In the genomic region with DNA sequence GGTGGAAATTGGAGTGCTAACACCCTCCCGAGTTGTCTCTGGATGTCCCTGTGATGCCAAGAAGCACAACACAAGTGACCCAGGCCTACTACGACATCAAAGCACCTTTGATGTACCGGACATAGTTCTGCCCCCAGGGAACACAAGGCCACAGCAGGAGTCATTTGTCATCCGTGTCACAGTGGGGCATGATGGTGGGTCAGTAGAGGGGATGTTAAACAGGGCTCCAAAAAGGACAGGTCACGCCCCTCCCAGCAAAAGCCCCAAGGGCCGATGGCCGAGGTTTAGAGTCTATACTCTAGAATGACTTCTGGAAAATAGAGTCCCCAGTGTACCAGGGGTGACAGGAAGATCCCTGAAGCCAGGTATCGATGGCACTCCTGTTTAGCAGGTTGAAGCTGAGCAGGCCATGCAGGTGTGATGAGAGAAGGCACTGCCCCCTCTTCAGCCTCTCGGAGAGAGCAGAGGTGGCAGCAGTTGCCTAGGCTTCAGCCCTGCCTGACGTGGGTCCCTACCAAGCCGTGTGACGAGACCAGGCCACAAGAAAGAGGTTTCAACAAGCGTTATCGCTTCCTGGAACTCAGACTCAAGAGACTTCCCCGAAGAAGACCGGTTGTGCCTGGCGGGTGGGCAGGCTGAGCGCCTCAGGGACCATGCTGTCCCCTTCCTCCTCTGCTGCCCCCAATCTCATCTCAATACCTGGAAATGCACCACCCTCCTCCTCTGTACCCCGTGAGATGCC, we compare ENCODE assay signal across 15 mouse cellular contexts. TPM values are rescaled to one million over a fixed set of nuclear protein-coding genes. Genes with fewer than 3 reads are reported as not detected.
DNase-seq lines count a peak whose midpoint lies in the region; ATAC-seq and TF ChIP-seq lines count a peak whose summit lies in the region.
"Had no signal": no experiment of that assay in that cellular context is flagged by ENCODE, and none has a peak within 500 bp of the region (broad histone marks: within the 10 kb centered on the region; RNA-seq: fewer than 3 reads in every experiment).

No protein-coding gene starts in this region.

- peak; percentile 62 for DNase-seq in adrenal gland, adult 2 months
- DNase-seq in adrenal gland, postnatal 4 days (ENCODE audit: low spot score in 2 of 2), result no peak
- DNase-seq in liver, embryonic 14.5 days (ENCODE audit: low read depth in 3 of 3, low spot score in 3 of 3), result peak in 1 of 3 experiments; percentile 40
- DNase-seq in spleen, postnatal 36 days (ENCODE audit: low spot score in 2 of 2), result peak; percentile 68 to 71
- DNase-seq in stomach, postnatal 0 days (ENCODE audit: low spot score), result no peak
- no peak for DNase-seq in left cerebral cortex, postnatal 10 days (ENCODE audit: extremely low spot score in 1 of 2, low spot score in 2 of 2)
- DNase-seq: kidney, adult 2 months; layer of hippocampus, adult 9-11 months; right cerebral cortex, adult 18-20 months had no signal

- no peak overlapping the region for H3K4me3 ChIP-seq in liver, embryonic 14.5 days (ENCODE audit: insufficient read depth in 1 of 2, low read depth in 2 of 2, low read length in 2 of 2)
- no peak overlapping the region for H3K4me3 ChIP-seq in stomach, postnatal 0 days (ENCODE audit: low read depth, low read length)
- H3K4me3 ChIP-seq in forebrain, embryonic 16.5 days (replicated peaks; ENCODE audit: low read length), result no peak overlapping the region
- H3K4me3 ChIP-seq: embryonic facial prominence, embryonic 13.5 days; heart, embryonic 13.5 days had no signal

- H3K4me1 ChIP-seq in liver, embryonic 14.5 days (replicated peaks; ENCODE audit: control insufficient read depth in 2 of 2, insufficient read depth in 2 of 2, low read length in 1 of 2), result peaks cover 0 to 14% of the 10 kb centered on the region in 2 experiments; a peak in 2 of 4 replicates
- H3K4me1 ChIP-seq in stomach, postnatal 0 days (replicated peaks; ENCODE audit: control insufficient read depth, insufficient read depth), result no peaks in the 10 kb centered on the region
- no peaks in the 10 kb centered on the region for H3K4me1 ChIP-seq in forebrain, embryonic 16.5 days (replicated peaks; ENCODE audit: control insufficient read depth, insufficient read depth, low read length)

- intact Hi-C loops in left cerebral cortex, postnatal 10 days (cut with DNase I), result no loop called here

- no peaks in the 10 kb centered on the region for H3K36me3 ChIP-seq in liver, embryonic 14.5 days (replicated peaks; ENCODE audit: control insufficient read depth, insufficient read depth, low read depth)
- no peaks in the 10 kb centered on the region for H3K36me3 ChIP-seq in stomach, postnatal 0 days (ENCODE audit: control insufficient read depth, insufficient read depth, low read length)
- no peaks in the 10 kb centered on the region for H3K36me3 ChIP-seq in forebrain, embryonic 16.5 days (ENCODE audit: control insufficient read depth, insufficient read depth)
- H3K36me3 ChIP-seq: embryonic facial prominence, embryonic 13.5 days; heart, embryonic 13.5 days had no signal

- no peak overlapping the region for H3K27ac ChIP-seq in liver, embryonic 14.5 days
- H3K27ac ChIP-seq in stomach, postnatal 0 days (replicated peaks), result no peak overlapping the region
- H3K27ac ChIP-seq in forebrain, embryonic 16.5 days (ENCODE audit: low read length), result no peak overlapping the region

- no peak for TF ChIP-seq CTCF in liver, embryonic 14.5 days (IDR thresholded peaks at IDR 0.05; ENCODE audit: low read depth)
- TF ChIP-seq CTCF in stomach, postnatal 0 days (IDR thresholded peaks at IDR 0.05; ENCODE audit: low read depth), result no peak

- no peaks in the 10 kb centered on the region for H3K27me3 ChIP-seq in liver, embryonic 14.5 days (ENCODE audit: control insufficient read depth, insufficient read depth, low read length)
- H3K27me3 ChIP-seq in stomach, postnatal 0 days (ENCODE audit: control insufficient read depth, insufficient read depth, low read length), result no peaks in the 10 kb centered on the region
- no peaks in the 10 kb centered on the region for H3K27me3 ChIP-seq in forebrain, embryonic 16.5 days (replicated peaks; ENCODE audit: control insufficient read depth, insufficient read depth, low read length)
- H3K27me3 ChIP-seq: embryonic facial prominence, embryonic 13.5 days; heart, embryonic 13.5 days had no signal

- whole genome bisulfite sequencing in liver, embryonic 14.5 days (ENCODE audit: insufficient replicate concordance), result 31% methylated on average over 19 of the region's 19 CpGs
- WGBS in stomach, postnatal 0 days, result 76% methylated on average over 19 of the region's 19 CpGs
- 75% methylated on average over 19 of the region's 19 CpGs for WGBS in forebrain, embryonic 16.5 days

- no peaks in the 10 kb centered on the region for H3K9me3 ChIP-seq in liver, embryonic 14.5 days (ENCODE audit: control insufficient read depth, low read length)
- no peaks in the 10 kb centered on the region for H3K9me3 ChIP-seq in stomach, postnatal 0 days (ENCODE audit: control insufficient read depth, low read length)
- no peaks in the 10 kb centered on the region for H3K9me3 ChIP-seq in forebrain, embryonic 16.5 days (ENCODE audit: control insufficient read depth, low read length)
- H3K9me3 ChIP-seq: embryonic facial prominence, embryonic 13.5 days; heart, embryonic 13.5 days had no signal

- TF ChIP-seq EP300 in liver, embryonic 14.5 days (IDR thresholded peaks at IDR 0.05; ENCODE audit: low read depth), result no peak
- no peak for TF ChIP-seq EP300 in stomach, postnatal 0 days (optimal IDR thresholded peaks at IDR 0.05)

- no peak overlapping the region for H3K9ac ChIP-seq in liver, embryonic 14.5 days (replicated peaks)
- H3K9ac ChIP-seq in stomach, postnatal 0 days (ENCODE audit: low read length), result no peak overlapping the region
- no peak overlapping the region for H3K9ac ChIP-seq in forebrain, embryonic 16.5 days (replicated peaks; ENCODE audit: low read depth, low read length)
- H3K9ac ChIP-seq: embryonic facial prominence, embryonic 13.5 days; heart, embryonic 13.5 days had no signal

- peak; percentile 80 for ATAC-seq in activated CD4-positive, CD25-positive, alpha-beta regulatory T cell, adult 4 months
- peak; percentile 50; the same call in 1 of the 2 replicates for ATAC-seq in liver, embryonic 14.5 days (ENCODE audit: insufficient read depth)
- no peak for ATAC-seq in stomach, postnatal 0 days (ENCODE audit: low FRiP score, low TSS enrichment)
- no peak for ATAC-seq in forebrain, embryonic 16.5 days

- no peak overlapping the region for H3K4me2 ChIP-seq in liver, embryonic 14.5 days (ENCODE audit: low read depth)
- no peak overlapping the region for H3K4me2 ChIP-seq in stomach, postnatal 0 days (replicated peaks; ENCODE audit: low read depth)
- no peak overlapping the region for H3K4me2 ChIP-seq in forebrain, embryonic 16.5 days (ENCODE audit: low read length)
- H3K4me2 ChIP-seq: embryonic facial prominence, embryonic 13.5 days; heart, embryonic 13.5 days had no signal

RNA-seq across cellular contexts. Expression of a gene that starts 13.4 kb away (rescaled TPM):
- 1 to 10 TPM; 3.0 to 3.8 TPM for total RNA-seq in adrenal gland, adult 2 months (2021)
- polyA plus RNA-seq in adrenal gland, adult 2 months (2012; rRNA removed), result 32.1 and 38.2 TPM in 2 replicates
- 1 to 10 TPM; 6.4 to 7.0 TPM for total RNA-seq in adrenal gland, postnatal 4 days (2021)
- polyA plus RNA-seq in activated CD4-positive, CD25-positive, alpha-beta regulatory T cell, adult 4 months (2017; shearing (Covaris generic)), result 1 to 10 TPM; 4.0 to 4.6 TPM
- 0.35 and 0.36 TPM in 2 replicates for polyA plus RNA-seq in liver, embryonic 14.5 days (2012; rRNA removed)
- 0.36 and 0.56 TPM in 2 replicates for polyA plus RNA-seq in liver, embryonic 14.5 days (2014; fragmentation: Nextera tagmentation; extraction: Ambion mirVana)
- 7.3 and 8.4 TPM in 2 replicates for polyA plus RNA-seq in stomach, postnatal 0 days (2015; fragmentation: Nextera tagmentation; extraction: Ambion mirVana)
- 1.7 and 2.2 TPM in 2 replicates for polyA plus RNA-seq in forebrain, embryonic 16.5 days (2015; fragmentation: Nextera tagmentation; extraction: Ambion mirVana)
- total RNA-seq in left cerebral cortex, postnatal 10 days (2021), result 1 to 10 TPM; 1.3 to 1.5 TPM

RNA-seq across cellular contexts. Expression of a gene that starts 16.5 kb away (rescaled TPM):
- total RNA-seq in adrenal gland, adult 2 months (2021), result not detected
- polyA plus RNA-seq in adrenal gland, adult 2 months (2012; rRNA removed), result not detected in 2 replicates
- total RNA-seq in adrenal gland, postnatal 4 days (2021), result not detected
- polyA plus RNA-seq in activated CD4-positive, CD25-positive, alpha-beta regulatory T cell, adult 4 months (2017; shearing (Covaris generic)), result 1 to 10 TPM; 5.7 to 6.3 TPM
- polyA plus RNA-seq in liver, embryonic 14.5 days (2012; rRNA removed), result not detected in 2 replicates
- polyA plus RNA-seq in liver, embryonic 14.5 days (2014; fragmentation: Nextera tagmentation; extraction: Ambion mirVana), result not detected in 2 replicates
- polyA plus RNA-seq in stomach, postnatal 0 days (2015; fragmentation: Nextera tagmentation; extraction: Ambion mirVana), result not detected in 2 replicates
- not detected in 2 replicates for polyA plus RNA-seq in forebrain, embryonic 16.5 days (2015; fragmentation: Nextera tagmentation; extraction: Ambion mirVana)
- not detected for total RNA-seq in left cerebral cortex, postnatal 10 days (2021)
- polyA plus RNA-seq: embryonic facial prominence, embryonic 13.5 days; frontal cortex, adult 2 months; heart, embryonic 13.5 days; limb, embryonic 14.5 days had no signal

RNA-seq across cellular contexts. Expression of a gene that starts 18.8 kb away (rescaled TPM):
- total RNA-seq in adrenal gland, adult 2 months (2021), result not detected
- not detected in 2 replicates for polyA plus RNA-seq in adrenal gland, adult 2 months (2012; rRNA removed)
- not detected for total RNA-seq in adrenal gland, postnatal 4 days (2021)
- polyA plus RNA-seq in activated CD4-positive, CD25-positive, alpha-beta regulatory T cell, adult 4 months (2017; shearing (Covaris generic)), result not detected
- not detected in 2 replicates for polyA plus RNA-seq in liver, embryonic 14.5 days (2012; rRNA removed)
- not detected in 2 replicates for polyA plus RNA-seq in liver, embryonic 14.5 days (2014; fragmentation: Nextera tagmentation; extraction: Ambion mirVana)
- polyA plus RNA-seq in stomach, postnatal 0 days (2015; fragmentation: Nextera tagmentation; extraction: Ambion mirVana), result not detected in 2 replicates
- polyA plus RNA-seq in forebrain, embryonic 16.5 days (2015; fragmentation: Nextera tagmentation; extraction: Ambion mirVana), result not detected in 2 replicates
- total RNA-seq in left cerebral cortex, postnatal 10 days (2021), result not detected
- polyA plus RNA-seq: embryonic facial prominence, embryonic 13.5 days; frontal cortex, adult 2 months; heart, embryonic 13.5 days; kidney, adult 2 months; limb, embryonic 14.5 days had no signal

RNA-seq across cellular contexts. Expression of a gene that starts 24.0 kb away (rescaled TPM):
- total RNA-seq in adrenal gland, adult 2 months (2021), result not detected
- 0.19 TPM in 1 of 2 replicates, not detected in the other for polyA plus RNA-seq in adrenal gland, adult 2 months (2012; rRNA removed)
- not detected for total RNA-seq in adrenal gland, postnatal 4 days (2021)
- polyA plus RNA-seq in activated CD4-positive, CD25-positive, alpha-beta regulatory T cell, adult 4 months (2017; shearing (Covaris generic)), result not detected
- polyA plus RNA-seq in liver, embryonic 14.5 days (2012; rRNA removed), result not detected in 2 replicates
- not detected in 2 replicates for polyA plus RNA-seq in liver, embryonic 14.5 days (2014; fragmentation: Nextera tagmentation; extraction: Ambion mirVana)
- not detected in 2 replicates for polyA plus RNA-seq in stomach, postnatal 0 days (2015; fragmentation: Nextera tagmentation; extraction: Ambion mirVana)
- polyA plus RNA-seq in forebrain, embryonic 16.5 days (2015; fragmentation: Nextera tagmentation; extraction: Ambion mirVana), result not detected in 2 replicates
- not detected for total RNA-seq in left cerebral cortex, postnatal 10 days (2021)
- polyA plus RNA-seq: embryonic facial prominence, embryonic 13.5 days; frontal cortex, adult 2 months; heart, embryonic 13.5 days; limb, embryonic 14.5 days had no signal

RNA-seq across cellular contexts. Expression of a gene that starts 33.7 kb away (rescaled TPM):
- not detected for total RNA-seq in adrenal gland, adult 2 months (2021)
- not detected in 2 replicates for polyA plus RNA-seq in adrenal gland, adult 2 months (2012; rRNA removed)
- total RNA-seq in adrenal gland, postnatal 4 days (2021), result not detected
- under 1 TPM in 1 of 2 experiments, not detected in 1; 0.77 TPM for polyA plus RNA-seq in activated CD4-positive, CD25-positive, alpha-beta regulatory T cell, adult 4 months (2017; shearing (Covaris generic))
- polyA plus RNA-seq in liver, embryonic 14.5 days (2012; rRNA removed), result not detected in 2 replicates
- not detected in 2 replicates for polyA plus RNA-seq in liver, embryonic 14.5 days (2014; fragmentation: Nextera tagmentation; extraction: Ambion mirVana)
- polyA plus RNA-seq in stomach, postnatal 0 days (2015; fragmentation: Nextera tagmentation; extraction: Ambion mirVana), result 0.23 TPM in 1 of 2 replicates, not detected in the other
- not detected in 2 replicates for polyA plus RNA-seq in forebrain, embryonic 16.5 days (2015; fragmentation: Nextera tagmentation; extraction: Ambion mirVana)
- total RNA-seq in left cerebral cortex, postnatal 10 days (2021), result not detected
- polyA plus RNA-seq: embryonic facial prominence, embryonic 13.5 days; frontal cortex, adult 2 months; limb, embryonic 14.5 days had no signal

Comparison
In these comparisons a context has a peak if more than half of its experiments do, and no peak if none do; other contexts are left out.
1. DNase-seq: peak in adrenal gland, adult 2 months (single experiment) and spleen, postnatal 36 days (2 of 2); none in adrenal gland, postnatal 4 days (0 of 2), stomach, postnatal 0 days (single experiment) and left cerebral cortex, postnatal 10 days (0 of 2).
2. ATAC-seq: peak in activated CD4-positive, CD25-positive, alpha-beta regulatory T cell, adult 4 months (single experiment) and liver, embryonic 14.5 days (single experiment); none in stomach, postnatal 0 days (single experiment) and forebrain, embryonic 16.5 days (single experiment).